Mouse (Mus musculus): Measurements from ENCODE around the gene Ikzf2.

Gene Ikzf2

GRCm38 (mm10) chr1:69687076-69687991 is at the start of gene Ikzf2:
Ikzf2 (minus strand) TSS chr1:69687245.
- DNase-seq (ENCODE audit: low read depth) = no peak

- no peak for DNase-seq (ENCODE audit: low read depth)
These were observed 42.7 kb upstream of the Ikzf2 start for GRCm38 (mm10) chr1:69729729-69730128.

GRCm38 (mm10) chr1:69729031-69729679 is 42.1 kb upstream of the Ikzf2 start:
- DNase-seq (ENCODE audit: low read depth) = no peak

- no peak for DNase-seq (ENCODE audit: low read depth)
These were observed 40.9 kb upstream of the Ikzf2 start for GRCm38 (mm10) chr1:69727968-69728367.

GRCm38 (mm10) chr1:69717107-69717506 is 30.1 kb upstream of the Ikzf2 start:
- no peak for DNase-seq (ENCODE audit: low read depth)

- no peak for DNase-seq (ENCODE audit: low read depth)
These were observed 21.5 kb upstream of the Ikzf2 start for GRCm38 (mm10) chr1:69708571-69708970.

- DNase-seq (ENCODE audit: low read depth) = no peak
These were observed 16.6 kb upstream of the Ikzf2 start for GRCm38 (mm10) chr1:69703506-69704156.

GRCm38 (mm10) chr1:69691946-69692345 is 4.9 kb upstream of the Ikzf2 start:
- no peak for DNase-seq (ENCODE audit: low read depth)

GRCm38 (mm10) chr1:69688961-69689360 is 1.9 kb upstream of the Ikzf2 start:
- peak; percentile 78 for DNase-seq (ENCODE audit: low read depth)

GRCm38 (mm10) chr1:69688118-69688517 is 1.1 kb upstream of the Ikzf2 start:
- DNase-seq (ENCODE audit: low read depth) = no peak

- DNase-seq (ENCODE audit: low read depth) = no peak
These were observed 337 bp downstream of the Ikzf2 start for GRCm38 (mm10) chr1:69686741-69687075.

GRCm38 (mm10) chr1:69685890-69686490 is 1.1 kb downstream of the Ikzf2 start:
- no peak for DNase-seq (ENCODE audit: low read depth)

- no peak for DNase-seq (ENCODE audit: low read depth)
These were observed 1.8 kb downstream of the Ikzf2 start for GRCm38 (mm10) chr1:69685049-69685889.

- DNase-seq (ENCODE audit: low read depth) = no peak
These were observed 2.6 kb downstream of the Ikzf2 start for GRCm38 (mm10) chr1:69684280-69685040.

- DNase-seq (ENCODE audit: low read depth) = no peak
These were observed 3.2 kb downstream of the Ikzf2 start for GRCm38 (mm10) chr1:69683851-69684250.

GRCm38 (mm10) chr1:69683058-69683457 is 4.0 kb downstream of the Ikzf2 start:
- no peak for DNase-seq (ENCODE audit: low read depth)

GRCm38 (mm10) chr1:69682261-69682660 is 4.8 kb downstream of the Ikzf2 start:
- DNase-seq (ENCODE audit: low read depth) = no peak

- DNase-seq (ENCODE audit: low read depth) = no peak
These were observed 6.0 kb downstream of the Ikzf2 start for GRCm38 (mm10) chr1:69681003-69681402.

- DNase-seq (ENCODE audit: low read depth) = no peak
These were observed 6.5 kb downstream of the Ikzf2 start for GRCm38 (mm10) chr1:69680501-69680900.

GRCm38 (mm10) chr1:69669897-69670404 is 17.1 kb downstream of the Ikzf2 start:
- DNase-seq (ENCODE audit: low read depth) = no peak

- no peak for DNase-seq (ENCODE audit: low read depth)
These were observed 19.6 kb downstream of the Ikzf2 start for GRCm38 (mm10) chr1:69667456-69667855.
